Mouse (Mus musculus) embryonic fibroblast, embryonic 13.5 days (primary cell): ENCODE results near the gene Arsj.

ENCODE experiments used
- CTCF ChIP-seq: IDR thresholded peaks from 2 replicates; pipeline ENCODE4 v1.5.1; 2011; ENCODE audit warnings: mild to moderate bottlenecking, control low read depth, low read length, moderate library complexity, borderline replicate concordance; ENCODE audit not compliant: insufficient read depth
- POLR2A ChIP-seq: IDR thresholded peaks from 2 replicates; pipeline ENCODE4 v1.6.1; 2011; ENCODE audit warnings: low read depth, mild to moderate bottlenecking, control low read depth, low read length, moderate library complexity

DNA sequence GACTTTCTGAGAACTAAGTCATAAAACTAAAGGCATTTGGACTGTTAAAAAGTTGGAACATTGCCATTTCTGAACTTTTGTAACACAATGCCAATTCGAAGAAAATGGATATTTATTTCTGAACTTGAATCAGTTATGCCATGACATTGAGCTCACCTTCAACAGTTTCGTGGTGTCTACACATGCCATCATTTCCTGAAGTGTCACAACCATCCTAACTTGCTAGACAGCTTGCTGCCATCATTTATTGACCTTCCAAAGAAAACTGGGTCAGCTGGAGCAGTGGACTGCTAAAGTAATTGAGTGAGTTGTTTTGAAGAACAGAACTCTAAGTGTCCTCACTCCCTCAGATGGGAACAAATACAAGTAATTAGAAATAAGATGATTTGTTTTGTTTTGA, 16.2 kb downstream of the Arsj start:
- no peak for TF ChIP-seq POLR2A
- TF ChIP-seq CTCF, result no peak
